Mouse (Mus musculus): ENCODE measurements around the gene Rsph3a. TPM values are rescaled to one million over a fixed set of nuclear protein-coding genes. Genes with fewer than 3 reads are reported as not detected.
A peak's percentile ranks its signal among the peaks of the same experiment; 100 is the strongest.
"Not testable (repeated sequence)": the region's sequence is repeated elsewhere in the genome, so short reads cannot be mapped to it uniquely, and the experiment has no call there.

The Rsph3a gene
- polyA plus RNA-seq, 1 experiment from 2014 or later = 61.0 TPM

- not testable (repeated sequence) for H3K9me3 ChIP-seq (ENCODE audit: control insufficient read depth, low read length); H3K36me3 ChIP-seq (ENCODE audit: control insufficient read depth, insufficient read depth, low read length); H3K4me1 ChIP-seq (replicated peaks; ENCODE audit: control insufficient read depth, insufficient read depth, low read length); DNase-seq (ENCODE audit: low spot score); H3K27ac ChIP-seq (ENCODE audit: low read depth, low read length); H3K27me3 ChIP-seq (ENCODE audit: control insufficient read depth, insufficient read depth, low read length)
- ATAC-seq (replicated peaks; ENCODE audit: low FRiP score) = peak; percentile 6; the same call in 1 of the 2 replicates
- Histone ChIP-seq H3K4me2 (ENCODE audit: low read depth, low read length, severe bottlenecking) (peak overlapping the region; percentile 53; the same call in 1 of the 2 replicates), H3K9ac (ENCODE audit: low read length) (peak overlapping the region; percentile 49; the same call in 1 of the 2 replicates), H3K4me3 (ENCODE audit: low read depth, low read length) (peak overlapping the region; percentile 44)
- under 1% methylated on average over 16 of the region's 27 CpGs for WGBS
Observed at GRCm38 (mm10) chr17:7946053-7946627, 726 bp downstream of the Rsph3a start.

GRCm38 (mm10) chr17:7951333-7951732 is 5.9 kb downstream of the Rsph3a start:
- not testable (repeated sequence) for H3K36me3 ChIP-seq (ENCODE audit: control insufficient read depth, insufficient read depth, low read length); H3K27me3 ChIP-seq (ENCODE audit: control insufficient read depth, insufficient read depth, low read length); ATAC-seq (replicated peaks; ENCODE audit: low FRiP score); DNase-seq (ENCODE audit: low spot score); H3K4me1 ChIP-seq (replicated peaks; ENCODE audit: control insufficient read depth, insufficient read depth, low read length); H3K27ac ChIP-seq (ENCODE audit: low read depth, low read length); H3K4me3 ChIP-seq (ENCODE audit: low read depth, low read length); H3K9ac ChIP-seq (ENCODE audit: low read length); H3K9me3 ChIP-seq (ENCODE audit: control insufficient read depth, low read length); H3K4me2 ChIP-seq (ENCODE audit: low read depth, low read length, severe bottlenecking)
- no CpG with 5 or more reads among the region's 4 CpGs for WGBS

GRCm38 (mm10) chr17:7957242-7957641 is 11.8 kb downstream of the Rsph3a start:
- H3K36me3 ChIP-seq (ENCODE audit: control insufficient read depth, insufficient read depth, low read length); H3K27ac ChIP-seq (ENCODE audit: low read depth, low read length); H3K27me3 ChIP-seq (ENCODE audit: control insufficient read depth, insufficient read depth, low read length); DNase-seq (ENCODE audit: low spot score); H3K9ac ChIP-seq (ENCODE audit: low read length); ATAC-seq (replicated peaks; ENCODE audit: low FRiP score); H3K4me3 ChIP-seq (ENCODE audit: low read depth, low read length); H3K9me3 ChIP-seq (ENCODE audit: control insufficient read depth, low read length); H3K4me1 ChIP-seq (replicated peaks; ENCODE audit: control insufficient read depth, insufficient read depth, low read length); H3K4me2 ChIP-seq (ENCODE audit: low read depth, low read length, severe bottlenecking): not testable (repeated sequence)
- 97% methylated on average over 7 of the region's 9 CpGs for WGBS

- not testable (repeated sequence) for H3K9me3 ChIP-seq (ENCODE audit: control insufficient read depth, low read length); H3K27me3 ChIP-seq (ENCODE audit: control insufficient read depth, insufficient read depth, low read length); H3K27ac ChIP-seq (ENCODE audit: low read depth, low read length); DNase-seq (ENCODE audit: low spot score); H3K4me2 ChIP-seq (ENCODE audit: low read depth, low read length, severe bottlenecking); ATAC-seq (replicated peaks; ENCODE audit: low FRiP score); H3K4me1 ChIP-seq (replicated peaks; ENCODE audit: control insufficient read depth, insufficient read depth, low read length); H3K9ac ChIP-seq (ENCODE audit: low read length); H3K36me3 ChIP-seq (ENCODE audit: control insufficient read depth, insufficient read depth, low read length); H3K4me3 ChIP-seq (ENCODE audit: low read depth, low read length)
- WGBS = 92% methylated on average over 4 of the region's 4 CpGs
Observed at GRCm38 (mm10) chr17:7963333-7963732, 17.9 kb downstream of the Rsph3a start.

- H3K4me2 ChIP-seq (ENCODE audit: low read depth, low read length, severe bottlenecking); H3K27ac ChIP-seq (ENCODE audit: low read depth, low read length); ATAC-seq (replicated peaks; ENCODE audit: low FRiP score); H3K36me3 ChIP-seq (ENCODE audit: control insufficient read depth, insufficient read depth, low read length); H3K4me1 ChIP-seq (replicated peaks; ENCODE audit: control insufficient read depth, insufficient read depth, low read length); H3K27me3 ChIP-seq (ENCODE audit: control insufficient read depth, insufficient read depth, low read length); H3K9ac ChIP-seq (ENCODE audit: low read length); DNase-seq (ENCODE audit: low spot score); H3K9me3 ChIP-seq (ENCODE audit: control insufficient read depth, low read length); H3K4me3 ChIP-seq (ENCODE audit: low read depth, low read length): not testable (repeated sequence)
- 94% methylated on average over 2 of the region's 2 CpGs for WGBS
Observed at GRCm38 (mm10) chr17:7964398-7964797, 19.0 kb downstream of the Rsph3a start.

GRCm38 (mm10) chr17:7968490-7968889 is 23.1 kb downstream of the Rsph3a start:
- not testable (repeated sequence) for DNase-seq (ENCODE audit: low spot score); H3K27me3 ChIP-seq (ENCODE audit: control insufficient read depth, insufficient read depth, low read length); H3K27ac ChIP-seq (ENCODE audit: low read depth, low read length); H3K36me3 ChIP-seq (ENCODE audit: control insufficient read depth, insufficient read depth, low read length); H3K9ac ChIP-seq (ENCODE audit: low read length); H3K9me3 ChIP-seq (ENCODE audit: control insufficient read depth, low read length); H3K4me1 ChIP-seq (replicated peaks; ENCODE audit: control insufficient read depth, insufficient read depth, low read length); ATAC-seq (replicated peaks; ENCODE audit: low FRiP score); H3K4me3 ChIP-seq (ENCODE audit: low read depth, low read length); H3K4me2 ChIP-seq (ENCODE audit: low read depth, low read length, severe bottlenecking)
- 92% methylated on average over 3 of the region's 5 CpGs for WGBS

- not testable (repeated sequence) for H3K36me3 ChIP-seq (ENCODE audit: control insufficient read depth, insufficient read depth, low read length); ATAC-seq (replicated peaks; ENCODE audit: low FRiP score); H3K9me3 ChIP-seq (ENCODE audit: control insufficient read depth, low read length); H3K4me2 ChIP-seq (ENCODE audit: low read depth, low read length, severe bottlenecking); H3K27me3 ChIP-seq (ENCODE audit: control insufficient read depth, insufficient read depth, low read length); DNase-seq (ENCODE audit: low spot score); H3K9ac ChIP-seq (ENCODE audit: low read length); H3K27ac ChIP-seq (ENCODE audit: low read depth, low read length); H3K4me1 ChIP-seq (replicated peaks; ENCODE audit: control insufficient read depth, insufficient read depth, low read length); H3K4me3 ChIP-seq (ENCODE audit: low read depth, low read length)
- WGBS = 87% methylated on average over 1 of the region's 6 CpGs
Observed at GRCm38 (mm10) chr17:7969782-7970181, 24.4 kb downstream of the Rsph3a start.

GRCm38 (mm10) chr17:7983484-7983883 is 38.1 kb downstream of the Rsph3a start:
- not testable (repeated sequence) for H3K4me3 ChIP-seq (ENCODE audit: low read depth, low read length); ATAC-seq (replicated peaks; ENCODE audit: low FRiP score); H3K27me3 ChIP-seq (ENCODE audit: control insufficient read depth, insufficient read depth, low read length); H3K27ac ChIP-seq (ENCODE audit: low read depth, low read length); H3K4me2 ChIP-seq (ENCODE audit: low read depth, low read length, severe bottlenecking); H3K9ac ChIP-seq (ENCODE audit: low read length); DNase-seq (ENCODE audit: low spot score); H3K36me3 ChIP-seq (ENCODE audit: control insufficient read depth, insufficient read depth, low read length); H3K4me1 ChIP-seq (replicated peaks; ENCODE audit: control insufficient read depth, insufficient read depth, low read length); H3K9me3 ChIP-seq (ENCODE audit: control insufficient read depth, low read length)
- WGBS = 81% methylated on average over 1 of the region's 2 CpGs

GRCm38 (mm10) chr17:7985597-7985996 is 40.2 kb downstream of the Rsph3a start:
- H3K27me3 ChIP-seq (ENCODE audit: control insufficient read depth, insufficient read depth, low read length); H3K4me3 ChIP-seq (ENCODE audit: low read depth, low read length); ATAC-seq (replicated peaks; ENCODE audit: low FRiP score); H3K4me1 ChIP-seq (replicated peaks; ENCODE audit: control insufficient read depth, insufficient read depth, low read length); H3K4me2 ChIP-seq (ENCODE audit: low read depth, low read length, severe bottlenecking); H3K9ac ChIP-seq (ENCODE audit: low read length); H3K36me3 ChIP-seq (ENCODE audit: control insufficient read depth, insufficient read depth, low read length); H3K9me3 ChIP-seq (ENCODE audit: control insufficient read depth, low read length); H3K27ac ChIP-seq (ENCODE audit: low read depth, low read length); DNase-seq (ENCODE audit: low spot score): not testable (repeated sequence)
- 69% methylated on average over 4 of the region's 4 CpGs for WGBS
